Mouse (Mus musculus): ENCODE measurements around the gene St8sia6. TPM values are rescaled to one million over a fixed set of nuclear protein-coding genes. Genes with fewer than 3 reads are reported as not detected.
"Not testable (repeated sequence)": the region's sequence is repeated elsewhere in the genome, so short reads cannot be mapped to it uniquely, and the experiment has no call there.

Gene St8sia6
- polyA plus RNA-seq, 1 experiment from 2014 or later: 0.26 TPM

- ATAC-seq (no peak), DNase-seq (ENCODE audit: low spot score) (no peak)
- WGBS: 89% methylated on average over 2 of the region's 2 CpGs
- H3K36me3 ChIP-seq (ENCODE audit: insufficient read depth, low read length): no peaks in the 10 kb centered on the region
- no peak overlapping the region for H3K4me3 ChIP-seq (ENCODE audit: low read depth, low read length)
- H3K27me3 ChIP-seq (replicated peaks; ENCODE audit: insufficient read depth, low read length): no peaks in the 10 kb centered on the region
- no peaks in the 10 kb centered on the region for H3K9me3 ChIP-seq (ENCODE audit: low read length)
- H3K4me1 ChIP-seq (ENCODE audit: insufficient read depth, low read depth, low read length): no peaks in the 10 kb centered on the region
- no peak overlapping the region for H3K27ac ChIP-seq (ENCODE audit: low read length)
- no peak overlapping the region for H3K9ac ChIP-seq (replicated peaks; ENCODE audit: low read depth)
- no peak overlapping the region for H3K4me2 ChIP-seq (replicated peaks; ENCODE audit: low read depth, low read length)
- no peak for TF ChIP-seq CTCF (IDR thresholded peaks at IDR 0.05)
- no peak for TF ChIP-seq EP300 (IDR thresholded peaks at IDR 0.05)
Measured at GRCm38 (mm10) chr2:13683205-13683570, 110.7 kb downstream of the St8sia6 start.

- WGBS: 29% methylated on average over 4 of the region's 4 CpGs
- H3K27me3 ChIP-seq (replicated peaks; ENCODE audit: insufficient read depth, low read length): no peaks in the 10 kb centered on the region
- H3K36me3 ChIP-seq (ENCODE audit: insufficient read depth, low read length): no peaks in the 10 kb centered on the region
- H3K9ac ChIP-seq (replicated peaks; ENCODE audit: low read depth): no peak overlapping the region
- no peak overlapping the region for H3K4me3 ChIP-seq (ENCODE audit: low read depth, low read length)
- H3K4me1 ChIP-seq (ENCODE audit: insufficient read depth, low read depth, low read length): no peaks in the 10 kb centered on the region
- no peaks in the 10 kb centered on the region for H3K9me3 ChIP-seq (ENCODE audit: low read length)
- no peak for ATAC-seq
- no peak overlapping the region for H3K27ac ChIP-seq (ENCODE audit: low read length)
- TF ChIP-seq CTCF (IDR thresholded peaks at IDR 0.05): no peak
- no peak for TF ChIP-seq EP300 (IDR thresholded peaks at IDR 0.05)
- H3K4me2 ChIP-seq (replicated peaks; ENCODE audit: low read depth, low read length): no peak overlapping the region
- no peak for DNase-seq (ENCODE audit: low spot score)
Measured at GRCm38 (mm10) chr2:13682488-13683204, 111.2 kb downstream of the St8sia6 start.

- WGBS: 66% methylated on average over 3 of the region's 3 CpGs
- Histone ChIP-seq H3K4me1 (ENCODE audit: insufficient read depth, low read depth, low read length) (no peaks in the 10 kb centered on the region), H3K4me3 (ENCODE audit: low read depth, low read length) (no peak overlapping the region), H3K36me3 (ENCODE audit: insufficient read depth, low read length) (no peaks in the 10 kb centered on the region), H3K27ac (ENCODE audit: low read length) (no peak overlapping the region), H3K9ac (replicated peaks; ENCODE audit: low read depth) (no peak overlapping the region), H3K27me3 (replicated peaks; ENCODE audit: insufficient read depth, low read length) (no peaks in the 10 kb centered on the region), H3K4me2 (replicated peaks; ENCODE audit: low read depth, low read length) (no peak overlapping the region), H3K9me3 (ENCODE audit: low read length) (no peaks in the 10 kb centered on the region)
- peak; percentile 66 for TF ChIP-seq CTCF (IDR thresholded peaks at IDR 0.05)
- TF ChIP-seq EP300 (IDR thresholded peaks at IDR 0.05): no peak
- ATAC-seq: no peak
- no peak for DNase-seq (ENCODE audit: low spot score)
Measured at GRCm38 (mm10) chr2:13672946-13673345, 120.9 kb downstream of the St8sia6 start.

GRCm38 (mm10) chr2:13672426-13672825 is 121.4 kb downstream of the St8sia6 start:
- no peaks in the 10 kb centered on the region for H3K27me3 ChIP-seq (replicated peaks; ENCODE audit: insufficient read depth, low read length)
- H3K9me3 ChIP-seq (ENCODE audit: low read length): no peaks in the 10 kb centered on the region
- ATAC-seq (no peak), DNase-seq (ENCODE audit: low spot score) (no peak)
- H3K4me3 ChIP-seq (ENCODE audit: low read depth, low read length): no peak overlapping the region
- H3K36me3 ChIP-seq (ENCODE audit: insufficient read depth, low read length): no peaks in the 10 kb centered on the region
- WGBS: 77% methylated on average over 12 of the region's 12 CpGs
- H3K27ac ChIP-seq (ENCODE audit: low read length): no peak overlapping the region
- no peak overlapping the region for H3K9ac ChIP-seq (replicated peaks; ENCODE audit: low read depth)
- no peak for TF ChIP-seq EP300 (IDR thresholded peaks at IDR 0.05)
- TF ChIP-seq CTCF (IDR thresholded peaks at IDR 0.05): no peak
- H3K4me2 ChIP-seq (replicated peaks; ENCODE audit: low read depth, low read length): no peak overlapping the region
- H3K4me1 ChIP-seq (ENCODE audit: insufficient read depth, low read depth, low read length): no peaks in the 10 kb centered on the region

- Histone ChIP-seq H3K9me3 (ENCODE audit: low read length) (no peaks in the 10 kb centered on the region), H3K27me3 (replicated peaks; ENCODE audit: insufficient read depth, low read length) (no peaks in the 10 kb centered on the region), H3K27ac (ENCODE audit: low read length) (no peak overlapping the region), H3K36me3 (ENCODE audit: insufficient read depth, low read length) (no peaks in the 10 kb centered on the region), H3K4me1 (ENCODE audit: insufficient read depth, low read depth, low read length) (no peaks in the 10 kb centered on the region), H3K4me3 (ENCODE audit: low read depth, low read length) (no peak overlapping the region), H3K9ac (replicated peaks; ENCODE audit: low read depth) (no peak overlapping the region), H3K4me2 (replicated peaks; ENCODE audit: low read depth, low read length) (no peak overlapping the region)
- ATAC-seq (no peak), DNase-seq (ENCODE audit: low spot score) (no peak)
- no peak for TF ChIP-seq EP300 (IDR thresholded peaks at IDR 0.05)
- TF ChIP-seq CTCF (IDR thresholded peaks at IDR 0.05): peak; percentile 42
- WGBS: 36% methylated on average over 1 of the region's 1 CpGs
Measured at GRCm38 (mm10) chr2:13634866-13635265, 159.0 kb downstream of the St8sia6 start.

- no peak for DNase-seq (ENCODE audit: low spot score)
- 80% methylated on average over 7 of the region's 7 CpGs for WGBS
- Histone ChIP-seq H3K36me3 (ENCODE audit: insufficient read depth, low read length) (no peaks in the 10 kb centered on the region), H3K4me3 (ENCODE audit: low read depth, low read length) (no peak overlapping the region), H3K4me1 (ENCODE audit: insufficient read depth, low read depth, low read length) (no peaks in the 10 kb centered on the region), H3K9ac (replicated peaks; ENCODE audit: low read depth) (no peak overlapping the region), H3K4me2 (replicated peaks; ENCODE audit: low read depth, low read length) (no peak overlapping the region), H3K9me3 (ENCODE audit: low read length) (no peaks in the 10 kb centered on the region), H3K27ac (ENCODE audit: low read length) (no peak overlapping the region), H3K27me3 (replicated peaks; ENCODE audit: insufficient read depth, low read length) (no peaks in the 10 kb centered on the region)
- TF ChIP-seq EP300 (IDR thresholded peaks at IDR 0.05) (no peak), CTCF (IDR thresholded peaks at IDR 0.05) (no peak)
- no peak for ATAC-seq
Measured at GRCm38 (mm10) chr2:13630136-13630832, 163.6 kb downstream of the St8sia6 start.

- not testable (repeated sequence) for H3K36me3 ChIP-seq (ENCODE audit: insufficient read depth, low read length); H3K27ac ChIP-seq (ENCODE audit: low read length); DNase-seq (ENCODE audit: low spot score); H3K4me2 ChIP-seq (replicated peaks; ENCODE audit: low read depth, low read length); H3K4me3 ChIP-seq (ENCODE audit: low read depth, low read length); H3K9ac ChIP-seq (replicated peaks; ENCODE audit: low read depth); H3K9me3 ChIP-seq (ENCODE audit: low read length); H3K27me3 ChIP-seq (replicated peaks; ENCODE audit: insufficient read depth, low read length); ATAC-seq; H3K4me1 ChIP-seq (ENCODE audit: insufficient read depth, low read depth, low read length)
- 42% methylated on average over 4 of the region's 5 CpGs for WGBS
Measured at GRCm38 (mm10) chr2:13603636-13604035, 190.2 kb downstream of the St8sia6 start.

All from lung, postnatal 0 days (tissue).